Mouse (Mus musculus) heart, embryonic 14.5 days (tissue): ENCODE data around the gene Pdzd4. TPM values are rescaled to one million over a fixed set of nuclear protein-coding genes. Genes with fewer than 3 reads are reported as not detected.
A peak's percentile ranks its signal among the peaks of the same experiment; 100 is the strongest.

Source experiments
- ATAC-seq: fragments of 200-750 bp; cut with Nextera tagmentation; 2 replicates; pipeline ENCODE4 v1.8.0; 2017; ENCODE audit warnings: low read depth, moderate TSS enrichment; ENCODE audit not compliant: insufficient number of reproducible peaks, insufficient read depth, low FRiP score
- H3K27ac ChIP-seq, 2 experiments: fragments of 200-500 bp in 1 of 2; fragments of 300-500 bp in 1 of 2; sonication (generic) in 1 of 2; replicated peaks in 1 of 2; 2 replicates each; pipeline ENCODE4 v1.5.1; 2012 to 2014; ENCODE audit warnings: low read depth in 2 of 2, low read length in 2 of 2, control low read depth in 1 of 2, mild to moderate bottlenecking in 1 of 2, mixed read lengths in 1 of 2; ENCODE audit not compliant: control insufficient read depth in 1 of 2, insufficient read depth in 1 of 2
- H3K27me3 ChIP-seq: fragments of 300-500 bp; sonication (generic); 2 replicates; pipeline ENCODE4 v1.6.1; 2014; ENCODE audit warnings: mild to moderate bottlenecking, low read length, control low read depth; ENCODE audit not compliant: control insufficient read depth, insufficient read depth
- H3K36me3 ChIP-seq: fragments of 300-500 bp; sonication (generic); 2 replicates; pipeline ENCODE4 v1.6.1; 2014; ENCODE audit warnings: mild to moderate bottlenecking, control low read depth, low read length, mixed read lengths; ENCODE audit not compliant: control insufficient read depth, insufficient read depth
- H3K4me1 ChIP-seq, 2 experiments: fragments of 200-500 bp in 1 of 2; fragments of 300-500 bp in 1 of 2; sonication (generic) in 1 of 2; 2 replicates each; pipeline ENCODE4 v1.6.1; 2012 to 2014; ENCODE audit warnings: low read length in 2 of 2, control low read depth in 1 of 2, mixed read lengths in 1 of 2; ENCODE audit not compliant: control insufficient read depth in 2 of 2, insufficient read depth in 2 of 2
- H3K4me2 ChIP-seq: fragments of 300-500 bp; sonication (generic); 2 replicates; pipeline ENCODE4 v1.6.1; 2014; ENCODE audit warnings: mild to moderate bottlenecking, low read length
- H3K4me3 ChIP-seq, 2 experiments: fragments of 200-500 bp in 1 of 2; fragments of 300-500 bp in 1 of 2; sonication (generic) in 1 of 2; 2 replicates each; pipeline ENCODE4 v1.5.1; 2012 to 2014; ENCODE audit warnings: low read length in 2 of 2, mild to moderate bottlenecking in 2 of 2, control low read depth in 1 of 2, low read depth in 1 of 2, moderate library complexity in 1 of 2; ENCODE audit not compliant: control insufficient read depth in 1 of 2, insufficient read depth in 1 of 2
- H3K9ac ChIP-seq: fragments of 300-500 bp; sonication (generic); 2 replicates; pipeline ENCODE4 v1.6.1; 2014; ENCODE audit warnings: mild to moderate bottlenecking, low read length
- H3K9me3 ChIP-seq: fragments of 300-500 bp; sonication (generic); 2 replicates; pipeline ENCODE4 v1.6.1; 2016; ENCODE audit warnings: low read length, control low read depth; ENCODE audit not compliant: control insufficient read depth
- WGBS: fragments of 180-500 bp; shearing (Covaris S2); extraction: QIAGEN DNeasy Blood & Tissue Kit; methylation state at CpG from one replicate; pipeline ENCODE4 v1.1.7; 2014; 5-methylcytosine and 5-hydroxymethylcytosine counted together
- polyA plus RNA-seq: library from polyadenylated mRNA; unstranded; fragments of >200 nt; fragmentation: Nextera tagmentation; extraction: Ambion mirVana; gene quantifications from 2 replicates; pipeline ENCODE4 v1.2.1, GENCODE M21; 2014

Gene Pdzd4
- polyA plus RNA-seq = 0.40 and 0.42 TPM in 2 replicates

DNA sequence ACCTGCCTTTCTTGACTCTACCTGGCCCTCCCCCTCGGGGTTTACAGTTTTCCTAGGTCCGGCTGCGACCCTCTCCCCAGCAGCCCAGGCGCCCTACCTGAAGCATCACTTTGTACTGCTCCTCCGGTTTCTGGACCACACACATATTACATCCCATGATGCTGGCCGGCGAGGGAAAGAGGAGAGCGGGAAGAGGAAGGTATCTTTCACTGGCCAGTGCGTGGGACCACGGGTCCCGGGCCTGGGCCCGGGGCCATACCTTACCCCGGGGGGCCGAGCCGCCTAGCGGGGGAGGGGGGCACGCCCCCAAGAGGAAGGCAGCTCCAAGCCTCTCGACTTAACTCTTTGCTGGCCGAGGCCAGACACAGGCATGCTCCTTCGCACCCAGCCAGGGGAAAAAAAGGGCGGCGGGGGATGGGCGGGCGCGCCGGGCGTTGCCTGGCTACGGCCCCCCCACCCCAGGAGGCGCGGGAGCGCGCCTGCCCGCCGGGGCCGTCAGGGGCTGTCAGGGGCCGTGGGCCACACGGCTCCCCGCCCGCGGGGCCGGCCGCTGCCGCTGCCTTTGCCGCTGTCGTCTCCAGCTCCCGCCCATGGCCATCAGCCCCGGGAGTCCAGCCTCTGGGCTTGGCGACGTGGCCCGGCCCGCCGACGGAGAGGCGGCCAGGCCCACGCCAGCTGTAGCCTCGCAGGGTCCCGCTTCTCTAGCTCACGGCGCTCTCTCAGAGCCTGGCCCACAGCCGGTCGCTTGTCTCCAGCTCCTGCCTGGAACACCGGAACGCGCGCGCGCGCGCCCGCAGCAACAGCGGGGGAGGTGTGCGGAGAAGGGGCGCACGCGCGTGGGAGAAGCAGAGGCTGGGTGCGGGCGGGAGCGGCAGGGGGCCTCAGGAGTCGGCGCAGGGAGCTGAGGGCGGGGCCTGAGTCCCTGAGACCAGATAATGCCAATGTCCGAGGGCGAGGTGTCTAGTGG, at the start of gene Pdzd4:
Gene Pdzd4, minus strand, starts transcription at position 785 of the 967 bp plus-strand sequence.
- H3K36me3 ChIP-seq = no peaks in the 10 kb centered on the region
- H3K4me2 ChIP-seq = peak within 1 kb of the TSS; percentile 83
- H3K27me3 ChIP-seq = peaks cover 21% of the 10 kb centered on the region
- peak; percentile 56; the same call in 1 of the 2 replicates for ATAC-seq
- H3K9ac ChIP-seq = peak within 1 kb of the TSS; percentile 67
- 13% methylated on average over 51 of the region's 84 CpGs for WGBS
- H3K9me3 ChIP-seq = no peaks in the 10 kb centered on the region
- peak within 1 kb of the TSS; percentile 59 to 66 for H3K4me3 ChIP-seq
- H3K4me1 ChIP-seq = peaks cover 0 to 2% of the 10 kb centered on the region in 2 experiments; a peak in 1 of 4 replicates
- H3K27ac ChIP-seq = no peak within 1 kb of the TSS

DNA sequence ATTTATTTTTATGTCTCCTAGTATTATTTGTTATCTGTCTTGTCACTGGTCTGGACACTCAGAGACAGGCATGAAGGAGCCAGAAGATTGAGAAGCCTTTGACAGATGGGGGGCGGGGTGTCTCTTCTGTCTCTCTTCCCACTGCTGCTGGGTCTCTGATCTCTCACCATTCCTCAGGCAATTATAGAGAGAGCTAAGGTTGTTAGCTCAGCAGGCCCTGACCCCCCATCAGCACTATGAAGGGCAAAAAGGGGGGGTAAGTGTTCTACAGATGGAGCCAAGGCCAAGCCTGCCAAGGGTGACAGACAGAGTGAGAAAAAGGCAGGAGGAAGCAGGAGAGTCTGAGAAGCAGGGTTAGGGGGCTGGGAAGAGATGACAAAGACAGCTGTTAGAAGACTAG, 47.2 kb upstream of the Pdzd4 start:
- 40% methylated on average over 1 of the region's 1 CpGs for WGBS
- no peak for ATAC-seq
- H3K9ac ChIP-seq = no peak overlapping the region
- no peak overlapping the region for H3K4me2 ChIP-seq
- H3K4me1 ChIP-seq = no peaks in the 10 kb centered on the region
- no peaks in the 10 kb centered on the region for H3K36me3 ChIP-seq
- H3K9me3 ChIP-seq = no peaks in the 10 kb centered on the region
- H3K27ac ChIP-seq = no peak overlapping the region
- no peak overlapping the region for H3K4me3 ChIP-seq
- H3K27me3 ChIP-seq = no peaks in the 10 kb centered on the region

DNA sequence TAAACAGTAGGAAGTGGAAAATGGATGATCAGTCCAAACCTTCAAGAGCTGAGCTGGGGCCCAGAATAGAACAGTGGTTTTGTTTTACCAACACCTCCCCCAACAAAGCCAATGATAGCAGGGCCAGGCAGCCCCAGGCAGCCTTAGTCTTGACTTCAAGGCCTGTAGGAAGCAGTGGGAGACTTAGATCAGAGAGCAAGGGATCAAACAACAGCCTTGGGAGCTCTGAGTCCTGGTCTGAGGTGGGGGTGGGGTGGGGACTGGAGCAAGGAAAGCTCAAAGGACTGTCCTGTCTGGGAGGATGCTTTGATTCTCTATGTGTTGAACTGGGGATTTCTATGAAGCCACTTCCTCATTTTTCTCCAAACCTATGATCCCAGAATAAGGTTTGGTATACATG, 46.7 kb upstream of the Pdzd4 start:
- Histone ChIP-seq H3K4me3 (no peak overlapping the region), H3K9ac (no peak overlapping the region)

DNA sequence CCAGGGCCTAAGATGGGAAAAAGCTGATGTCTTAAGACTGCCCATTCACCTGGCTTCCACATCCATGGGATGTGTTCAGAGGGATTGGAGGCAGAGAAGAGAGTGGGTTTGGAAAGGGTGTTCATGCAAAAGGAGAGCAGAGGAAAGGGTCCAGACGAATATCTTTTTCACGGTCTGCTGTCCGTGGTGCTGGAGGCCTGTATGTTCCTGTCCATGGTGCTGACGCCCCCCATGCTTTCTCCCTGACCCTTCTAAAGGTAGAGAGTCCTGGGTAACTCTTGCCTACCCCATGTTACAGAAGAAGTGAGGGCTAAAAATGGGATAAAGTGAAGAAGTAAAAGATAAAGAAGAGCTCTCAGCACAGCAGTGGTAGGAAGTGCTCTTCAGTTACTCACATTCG, 44.6 kb upstream of the Pdzd4 start:
- no peaks in the 10 kb centered on the region for H3K9me3 ChIP-seq
- no peak overlapping the region for H3K27ac ChIP-seq
- H3K4me3 ChIP-seq = no peak overlapping the region
- H3K27me3 ChIP-seq = no peaks in the 10 kb centered on the region
- no peaks in the 10 kb centered on the region for H3K4me1 ChIP-seq
- ATAC-seq = no peak
- 9% methylated on average over 5 of the region's 5 CpGs for WGBS
- no peak overlapping the region for H3K4me2 ChIP-seq
- no peak overlapping the region for H3K9ac ChIP-seq
- H3K36me3 ChIP-seq = no peaks in the 10 kb centered on the region

More for the DNA sequence above, 46.7 kb upstream of the Pdzd4 start:
- Histone ChIP-seq H3K9me3 (no peaks in the 10 kb centered on the region), H3K4me1 (no peaks in the 10 kb centered on the region), H3K36me3 (no peaks in the 10 kb centered on the region), H3K27ac (no peak overlapping the region), H3K27me3 (no peaks in the 10 kb centered on the region), H3K4me2 (no peak overlapping the region)
- no peak for ATAC-seq

- H3K27ac ChIP-seq = no peak overlapping the region
- H3K36me3 ChIP-seq = no peaks in the 10 kb centered on the region
- H3K4me1 ChIP-seq = no peaks in the 10 kb centered on the region
- H3K9ac ChIP-seq = no peak overlapping the region
- H3K9me3 ChIP-seq = no peaks in the 10 kb centered on the region
- H3K4me3 ChIP-seq = no peak overlapping the region
- no peak for ATAC-seq
- no peak overlapping the region for H3K4me2 ChIP-seq
- H3K27me3 ChIP-seq = no peaks in the 10 kb centered on the region
- WGBS = 77% methylated on average over 1 of the region's 1 CpGs
Measured at GRCm38 (mm10) chrX:73867852-73868251, 43.1 kb upstream of the Pdzd4 start.

DNA sequence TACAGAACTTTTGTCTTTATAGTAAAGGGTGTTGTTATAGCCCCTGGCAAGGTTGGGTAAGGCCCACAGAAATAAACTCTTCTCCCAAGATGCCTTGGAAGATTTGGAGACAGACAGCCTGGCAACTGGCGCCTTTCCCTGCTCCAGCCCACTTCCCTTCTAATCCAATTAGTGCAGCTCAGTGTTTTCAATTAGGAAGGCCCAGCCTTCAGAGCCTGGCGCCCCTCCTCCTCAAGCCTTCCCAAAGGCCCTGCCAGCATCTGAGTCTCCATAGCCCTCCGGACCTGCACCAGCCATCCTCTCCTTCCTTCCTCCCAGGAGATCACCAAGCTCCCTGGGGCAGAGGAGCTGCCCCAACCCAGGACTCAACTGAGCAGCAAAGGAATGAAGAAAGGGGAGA, 42.5 kb upstream of the Pdzd4 start:
- Histone ChIP-seq H3K36me3 (no peaks in the 10 kb centered on the region), H3K4me3 (no peak overlapping the region), H3K4me1 (no peaks in the 10 kb centered on the region), H3K27ac (no peak overlapping the region), H3K27me3 (no peaks in the 10 kb centered on the region), H3K9me3 (no peaks in the 10 kb centered on the region), H3K9ac (no peak overlapping the region), H3K4me2 (no peak overlapping the region)
- 19% methylated on average over 3 of the region's 3 CpGs for WGBS
- no peak for ATAC-seq

GRCm38 (mm10) chrX:73864692-73865091, 39.9 kb upstream of the Pdzd4 start:
- no peak overlapping the region for H3K27ac ChIP-seq
- no peaks in the 10 kb centered on the region for H3K36me3 ChIP-seq
- no peak for ATAC-seq
- H3K9me3 ChIP-seq = no peaks in the 10 kb centered on the region
- H3K27me3 ChIP-seq = no peaks in the 10 kb centered on the region
- WGBS = 63% methylated on average over 3 of the region's 3 CpGs
- no peak overlapping the region for H3K4me3 ChIP-seq
- no peak overlapping the region for H3K4me2 ChIP-seq
- no peaks in the 10 kb centered on the region for H3K4me1 ChIP-seq
- H3K9ac ChIP-seq = no peak overlapping the region
